Mouse (Mus musculus) liver, adult 10 weeks (tissue): ENCODE data around the gene 4931429L15Rik. TPM values are rescaled to one million over a fixed set of nuclear protein-coding genes. Genes with fewer than 3 reads are reported as not detected.

Source experiments
- polyA plus RNA-seq: library from polyadenylated mRNA; stranded (reverse); fragments of 350-450 nt; fragmentation: Illumina TruSeq; extraction: RNeasy Lipid Tissue Mini Kit (QIAGEN cat#74804); gene quantifications from one replicate; pipeline ENCODE4 v1.2.3, GENCODE M21; 2014; ENCODE audit warnings: low read depth, low replicate concordance

The 4931429L15Rik gene
- polyA plus RNA-seq, result not detected

GRCm38 (mm10) chr9:46319886-46320285, at the start of gene 4931429L15Rik:
Gene 4931429L15Rik, minus strand, starts transcription at chr9:46319986.

GRCm38 (mm10) chr9:46282631-46283436, 37.0 kb downstream of the 4931429L15Rik start, which contains the start of gene Bud13:
Gene Bud13, plus strand, starts transcription at chr9:46283008.

GRCm38 (mm10) chr9:46272677-46273454, 46.9 kb downstream of the 4931429L15Rik start, which contains the start of gene Zpr1:
Gene Zpr1, plus strand, starts transcription at chr9:46273064.

GRCm38 (mm10) chr9:46268343-46268873, 51.4 kb downstream of the 4931429L15Rik start, which contains the start of gene Apoa5:
Gene Apoa5, plus strand, starts transcription at chr9:46268633.

Other genes with a start within 250 kb of the 4931429L15Rik start
- 2,364 TPM for gene Apoa1, start 91.4 kb downstream of the 4931429L15Rik start, polyA plus RNA-seq
- gene Apoc3, start 84.3 kb downstream of the 4931429L15Rik start, polyA plus RNA-seq, result 1,294 TPM
- gene Apoa4, start 79.3 kb downstream of the 4931429L15Rik start, polyA plus RNA-seq, result 8.0 TPM
- 95.0 TPM for gene Apoa5, start 51.4 kb downstream of the 4931429L15Rik start, polyA plus RNA-seq
- gene Zpr1, start 46.9 kb downstream of the 4931429L15Rik start, polyA plus RNA-seq, result 21.5 TPM
- 2.8 TPM for gene Bud13, start 37.0 kb downstream of the 4931429L15Rik start, polyA plus RNA-seq